Mouse (Mus musculus) intestine, postnatal 0 days (tissue): Measurements from ENCODE around the gene Opcml. TPM values are rescaled to one million over a fixed set of nuclear protein-coding genes. Genes with fewer than 3 reads are reported as not detected.

ENCODE experiments used
- ATAC-seq: fragments of 200-750 bp; cut with Nextera tagmentation; 2 replicates; pipeline ENCODE4 v1.8.0; 2017; ENCODE audit warnings: mild to moderate bottlenecking, moderate TSS enrichment, moderate library complexity
- H3K27ac ChIP-seq: fragments of 300-500 bp; sonication (generic); 2 replicates; pipeline ENCODE4 v1.5.1; 2014; ENCODE audit warnings: mild to moderate bottlenecking, low read depth, low read length, moderate library complexity
- H3K27me3 ChIP-seq: fragments of 300-500 bp; sonication (generic); replicated peaks from 2 replicates; pipeline ENCODE4 v1.6.1; 2014; ENCODE audit warnings: low read length, mixed read lengths; ENCODE audit not compliant: control insufficient read depth, insufficient read depth
- H3K36me3 ChIP-seq: fragments of 300-500 bp; sonication (generic); 2 replicates; pipeline ENCODE4 v1.6.1; 2014; ENCODE audit warnings: mild to moderate bottlenecking, moderate library complexity; ENCODE audit not compliant: control insufficient read depth, insufficient read depth
- H3K4me1 ChIP-seq: fragments of 300-500 bp; sonication (generic); replicated peaks from 2 replicates; pipeline ENCODE4 v1.6.1; 2014; ENCODE audit warnings: antibody characterized with exemption, low read length, mixed read lengths; ENCODE audit not compliant: control insufficient read depth, insufficient read depth
- H3K4me2 ChIP-seq: fragments of 300-500 bp; sonication (generic); replicated peaks from 2 replicates; pipeline ENCODE4 v1.6.1; 2014; ENCODE audit warnings: low read depth, mild to moderate bottlenecking, moderate library complexity
- H3K4me3 ChIP-seq: fragments of 300-500 bp; sonication (generic); 2 replicates; pipeline ENCODE4 v1.5.1; 2014; ENCODE audit warnings: low read depth, low read length
- H3K9ac ChIP-seq: fragments of 300-500 bp; sonication (generic); 2 replicates; pipeline ENCODE4 v1.6.1; 2014; ENCODE audit warnings: mild to moderate bottlenecking, low read depth, low read length
- H3K9me3 ChIP-seq: fragments of 300-500 bp; sonication (generic); 2 replicates; pipeline ENCODE4 v1.6.1; 2016; ENCODE audit warnings: mixed run types; ENCODE audit not compliant: control insufficient read depth
- CTCF ChIP-seq: sonication (generic); IDR thresholded peaks from 2 replicates; pipeline ENCODE4 v1.5.1; 2016; ENCODE audit warnings: low read depth, mild to moderate bottlenecking, control low read depth, antibody characterized with exemption, moderate library complexity
- WGBS: fragments of 180-500 bp; shearing (Covaris S2); extraction: QIAGEN DNeasy Blood & Tissue Kit; methylation state at CpG from one replicate; pipeline ENCODE4 v1.1.7; 2014; 5-methylcytosine and 5-hydroxymethylcytosine counted together
- polyA plus RNA-seq: library from polyadenylated mRNA; unstranded; fragments of >200 nt; fragmentation: Nextera tagmentation; extraction: Ambion mirVana; gene quantifications from 2 replicates; pipeline ENCODE4 v1.2.1, GENCODE M21; 2015

The Opcml gene
- polyA plus RNA-seq, 1 experiment from 2014 or later, result 1.7 TPM

GRCm38 (mm10) chr9:27951110-27951509 is 160.5 kb downstream of the Opcml start:
- H3K27me3 ChIP-seq, result no peaks in the 10 kb centered on the region
- H3K4me2 ChIP-seq, result no peak overlapping the region
- WGBS, result 41% methylated on average over 5 of the region's 5 CpGs
- H3K9ac ChIP-seq, result no peak overlapping the region
- no peak overlapping the region for H3K27ac ChIP-seq
- no peaks in the 10 kb centered on the region for H3K4me1 ChIP-seq
- no peaks in the 10 kb centered on the region for H3K9me3 ChIP-seq
- no peak for TF ChIP-seq CTCF
- H3K36me3 ChIP-seq, result no peaks in the 10 kb centered on the region
- ATAC-seq, result no peak
- no peak overlapping the region for H3K4me3 ChIP-seq

- WGBS, result 75% methylated on average over 3 of the region's 3 CpGs
Observed at GRCm38 (mm10) chr9:27961682-27962081, 171.1 kb downstream of the Opcml start.

GRCm38 (mm10) chr9:27963385-27963784 is 172.8 kb downstream of the Opcml start:
- ATAC-seq, result no peak
- H3K27me3 ChIP-seq, result no peaks in the 10 kb centered on the region
- no peaks in the 10 kb centered on the region for H3K36me3 ChIP-seq
- no peak overlapping the region for H3K9ac ChIP-seq
- no peak overlapping the region for H3K4me2 ChIP-seq
- H3K9me3 ChIP-seq, result no peaks in the 10 kb centered on the region
- H3K4me3 ChIP-seq, result no peak overlapping the region
- no peak for TF ChIP-seq CTCF
- 38% methylated on average over 2 of the region's 2 CpGs for WGBS
- no peak overlapping the region for H3K27ac ChIP-seq
- no peaks in the 10 kb centered on the region for H3K4me1 ChIP-seq

More at GRCm38 (mm10) chr9:27961682-27962081, 171.1 kb downstream of the Opcml start:
- no peaks in the 10 kb centered on the region for H3K9me3 ChIP-seq
- H3K4me3 ChIP-seq, result no peak overlapping the region
- H3K36me3 ChIP-seq, result no peaks in the 10 kb centered on the region
- H3K27ac ChIP-seq, result no peak overlapping the region
- no peaks in the 10 kb centered on the region for H3K4me1 ChIP-seq
- no peak for ATAC-seq
- no peak overlapping the region for H3K9ac ChIP-seq
- no peak for TF ChIP-seq CTCF
- no peaks in the 10 kb centered on the region for H3K27me3 ChIP-seq
- no peak overlapping the region for H3K4me2 ChIP-seq

- Histone ChIP-seq H3K27ac (no peak overlapping the region), H3K4me1 (no peaks in the 10 kb centered on the region), H3K4me2 (no peak overlapping the region), H3K9me3 (no peaks in the 10 kb centered on the region), H3K36me3 (no peaks in the 10 kb centered on the region), H3K4me3 (no peak overlapping the region), H3K27me3 (no peaks in the 10 kb centered on the region), H3K9ac (no peak overlapping the region)
- ATAC-seq, result no peak
- WGBS, result 85% methylated on average over 10 of the region's 10 CpGs
- TF ChIP-seq CTCF, result no peak
Observed at GRCm38 (mm10) chr9:27964902-27965550, 174.5 kb downstream of the Opcml start.

- H3K4me1 ChIP-seq, result no peaks in the 10 kb centered on the region
- no peak for TF ChIP-seq CTCF
Observed at GRCm38 (mm10) chr9:27968266-27968665, 177.7 kb downstream of the Opcml start.

GRCm38 (mm10) chr9:27972293-27972692 is 181.7 kb downstream of the Opcml start:
- no peak for ATAC-seq
- H3K27ac ChIP-seq, result no peak overlapping the region
- H3K27me3 ChIP-seq, result no peaks in the 10 kb centered on the region
- 83% methylated on average over 5 of the region's 5 CpGs for WGBS
- no peaks in the 10 kb centered on the region for H3K9me3 ChIP-seq
- no peak overlapping the region for H3K4me3 ChIP-seq
- no peaks in the 10 kb centered on the region for H3K4me1 ChIP-seq
- no peak overlapping the region for H3K4me2 ChIP-seq
- H3K36me3 ChIP-seq, result no peaks in the 10 kb centered on the region
- H3K9ac ChIP-seq, result no peak overlapping the region
- no peak for TF ChIP-seq CTCF

More at GRCm38 (mm10) chr9:27968266-27968665, 177.7 kb downstream of the Opcml start:
- Histone ChIP-seq H3K36me3 (no peaks in the 10 kb centered on the region), H3K4me2 (no peak overlapping the region), H3K9ac (no peak overlapping the region), H3K4me3 (no peak overlapping the region), H3K9me3 (no peaks in the 10 kb centered on the region), H3K27ac (no peak overlapping the region), H3K27me3 (no peaks in the 10 kb centered on the region)
- no peak for ATAC-seq
